In the genomic region with DNA sequence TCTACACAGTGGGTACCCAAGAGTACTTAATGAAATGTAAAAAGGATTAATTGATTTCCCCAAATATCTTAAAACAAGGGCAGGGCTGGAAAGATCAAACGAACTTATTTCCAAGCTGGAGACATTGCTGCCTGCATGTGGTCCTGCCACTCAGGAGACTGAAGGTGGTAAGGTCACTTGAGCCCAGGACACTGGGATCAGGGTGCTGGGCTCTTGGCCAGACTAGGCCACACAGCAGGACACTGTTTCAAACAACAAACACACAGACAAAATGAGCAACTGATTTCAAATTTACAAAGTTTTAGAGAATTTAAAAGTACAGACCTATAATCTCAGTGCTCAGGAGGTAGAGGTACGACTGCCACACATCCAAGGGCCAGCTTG, we compare ENCODE assay signal across 17 mouse cellular contexts. TPM values are rescaled to one million over a fixed set of nuclear protein-coding genes. Genes with fewer than 3 reads are reported as not detected.
DNase-seq lines count a peak whose midpoint lies in the region; ATAC-seq and TF ChIP-seq lines count a peak whose summit lies in the region.
"Had no signal": no experiment of that assay in that cellular context is flagged by ENCODE, and none has a peak within 500 bp of the region (broad histone marks: within the 10 kb centered on the region; RNA-seq: fewer than 3 reads in every experiment).

No protein-coding gene starts in this region.

- H3K9me3 ChIP-seq in heart, embryonic 13.5 days, result no peaks in the 10 kb centered on the region
- no peaks in the 10 kb centered on the region for H3K9me3 ChIP-seq in kidney, embryonic 16.5 days (ENCODE audit: low read length)
- H3K9me3 ChIP-seq in CH12.LX (replicated peaks; ENCODE audit: low read length), result no peaks in the 10 kb centered on the region
- H3K9me3 ChIP-seq: liver, embryonic 15.5 days; midbrain, embryonic 15.5 days; neural tube, embryonic 12.5 days had no signal

- H3K4me3 ChIP-seq in heart, embryonic 13.5 days, result no peak overlapping the region
- no peak overlapping the region for H3K4me3 ChIP-seq in kidney, embryonic 16.5 days (ENCODE audit: low read length)
- no peak overlapping the region for H3K4me3 ChIP-seq in CH12.LX (replicated peaks in 1 of 3; ENCODE audit: low read depth in 2 of 3, low read length in 2 of 3, poor library complexity in 1 of 3)
- no peak overlapping the region for H3K4me3 ChIP-seq in embryonic fibroblast, embryonic 13.5 days (ENCODE audit: insufficient read depth, low read length)
- H3K4me3 ChIP-seq: liver, embryonic 15.5 days; midbrain, embryonic 15.5 days; neural tube, embryonic 12.5 days had no signal

- intact Hi-C loops in heart, postnatal 14 days (cut with DNase I), result no loop called here

- no peak for TF ChIP-seq CTCF in CH12.LX (conservative IDR thresholded peaks at IDR 0.05 in 1 of 2, IDR thresholded peaks at IDR 0.05 in 1 of 2; ENCODE audit: low read depth in 2 of 2, low read length in 2 of 2)
- no peak for TF ChIP-seq CTCF in embryonic fibroblast, embryonic 13.5 days (IDR thresholded peaks at IDR 0.05; ENCODE audit: borderline replicate concordance, insufficient read depth, low read length)

- H3K79me2 ChIP-seq in CH12.LX (replicated peaks; ENCODE audit: control insufficient read depth, extremely low read depth, insufficient read depth, poor library complexity, severe bottlenecking), result peaks cover 69% of the 10 kb centered on the region

- no peaks in the 10 kb centered on the region for H3K27me3 ChIP-seq in heart, embryonic 13.5 days (replicated peaks)
- H3K27me3 ChIP-seq in kidney, embryonic 16.5 days (ENCODE audit: insufficient read depth, low read length), result no peaks in the 10 kb centered on the region
- no peaks in the 10 kb centered on the region for H3K27me3 ChIP-seq in CH12.LX (replicated peaks)
- H3K27me3 ChIP-seq: liver, embryonic 15.5 days; midbrain, embryonic 15.5 days; neural tube, embryonic 12.5 days had no signal

- H3K4me1 ChIP-seq in heart, embryonic 13.5 days, result peaks cover 88% of the 10 kb centered on the region
- peaks cover 62% of the 10 kb centered on the region for H3K4me1 ChIP-seq in kidney, embryonic 16.5 days (ENCODE audit: insufficient read depth, low read length)
- H3K4me1 ChIP-seq in CH12.LX (ENCODE audit: control insufficient read depth in 1 of 2, insufficient read depth in 2 of 2), result peaks cover 38 to 94% of the 10 kb centered on the region in 2 experiments
- peaks cover 24% of the 10 kb centered on the region for H3K4me1 ChIP-seq in embryonic fibroblast, embryonic 13.5 days (ENCODE audit: control insufficient read depth, insufficient read depth, low read length)

- no peak for TF ChIP-seq POLR2A in CH12.LX (IDR thresholded peaks at IDR 0.05; ENCODE audit: low read depth, low read length)
- no peak for TF ChIP-seq POLR2A in embryonic fibroblast, embryonic 13.5 days (IDR thresholded peaks at IDR 0.05; ENCODE audit: low read depth, low read length)

- in situ Hi-C loops in CH12.LX (cut with MboI; ENCODE audit: low pct_ligation_motif_present, low pct_unique_long_range_greater_than_20kb, low sequenced_read_pairs), result loop anchor here (25.0 kb wide), 1 partner anchor 652 kb away; no protein-coding TSS in a partner anchor

- peak overlapping the region; percentile 74 for H3K27ac ChIP-seq in heart, embryonic 13.5 days (replicated peaks)
- H3K27ac ChIP-seq in kidney, embryonic 16.5 days (ENCODE audit: low read length), result peak overlapping the region; percentile 81
- H3K27ac ChIP-seq in CH12.LX (ENCODE audit: insufficient read depth, low read depth), result peak overlapping the region; percentile 54
- 0 out of 2 replicates have a peak overlapping the region, but pooled peaks have one; percentile 10 for H3K27ac ChIP-seq in embryonic fibroblast, embryonic 13.5 days (ENCODE audit: insufficient read depth, low read length)
- H3K27ac ChIP-seq: liver, embryonic 15.5 days; midbrain, embryonic 15.5 days; neural tube, embryonic 12.5 days had no signal

- no peak for TF ChIP-seq RAD21 in CH12.LX (IDR thresholded peaks at IDR 0.05; ENCODE audit: low read depth, low read length)

- TF ChIP-seq EP300 in CH12.LX (IDR thresholded peaks at IDR 0.05; ENCODE audit: low read length), result no peak

- 75% methylated on average over 2 of the region's 2 CpGs for WGBS in heart, embryonic 13.5 days
- 61% methylated on average over 2 of the region's 2 CpGs for WGBS in kidney, embryonic 16.5 days

- no peak for ATAC-seq in heart, embryonic 13.5 days (ENCODE audit: extremely low read depth, insufficient number of reproducible peaks, low FRiP score, low TSS enrichment)
- no peak for ATAC-seq in kidney, embryonic 16.5 days (ENCODE audit: low FRiP score, low TSS enrichment)
- ATAC-seq: forebrain, embryonic 16.5 days; inflammation-experienced regulatory T-cells, adult 6 months; midbrain, embryonic 15.5 days had no signal

- peaks cover 39% of the 10 kb centered on the region for H3K36me3 ChIP-seq in heart, embryonic 13.5 days
- no peaks in the 10 kb centered on the region; the same call in 1 of the 2 replicates for H3K36me3 ChIP-seq in kidney, embryonic 16.5 days (ENCODE audit: insufficient read depth, low read length)
- H3K36me3 ChIP-seq in CH12.LX (replicated peaks in 1 of 2; ENCODE audit: control insufficient read depth in 1 of 2, insufficient read depth in 1 of 2, low read length in 1 of 2), result peaks cover 4 to 16% of the 10 kb centered on the region in 2 experiments
- H3K36me3 ChIP-seq: midbrain, embryonic 15.5 days had no signal

- DNase-seq in heart, postnatal 14 days, result no peak
- DNase-seq in kidney, adult 11 months, result no peak
- no peak for DNase-seq in CH12.LX (ENCODE audit: extremely low read depth)
- no peak for DNase-seq in frontal cortex, adult 2 months (ENCODE audit: extremely low spot score in 1 of 2, low spot score in 1 of 2)
- DNase-seq in left cerebral cortex, adult 18-20 months (ENCODE audit: low spot score in 2 of 2), result no peak
- DNase-seq: cerebellum, adult 11-12 months; layer of hippocampus, adult 9-11 months; right cerebral cortex, postnatal 4 days; thymus, postnatal 25 days had no signal

- H3K4me2 ChIP-seq in heart, embryonic 13.5 days, result 0 out of 2 replicates have a peak overlapping the region, but pooled peaks have one; percentile 2
- H3K4me2 ChIP-seq in kidney, embryonic 16.5 days (replicated peaks; ENCODE audit: low read depth, low read length), result no peak overlapping the region
- no peak overlapping the region for H3K4me2 ChIP-seq in CH12.LX (ENCODE audit: insufficient read depth, low read depth, poor library complexity, severe bottlenecking)
- H3K4me2 ChIP-seq: liver, embryonic 15.5 days; midbrain, embryonic 15.5 days; neural tube, embryonic 12.5 days had no signal

- 0 out of 2 replicates have a peak overlapping the region, but pooled peaks have one; percentile 11 for H3K9ac ChIP-seq in heart, embryonic 13.5 days
- no peak overlapping the region for H3K9ac ChIP-seq in kidney, embryonic 16.5 days (replicated peaks; ENCODE audit: low read length)
- peak overlapping the region; percentile 25 for H3K9ac ChIP-seq in CH12.LX (ENCODE audit: insufficient read depth, low read depth)
- H3K9ac ChIP-seq: liver, embryonic 15.5 days; midbrain, embryonic 15.5 days; neural tube, embryonic 12.5 days had no signal

- dilution Hi-C loops in CH12.LX (cut with MboI; ENCODE audit: extremely low pct_ligation_motif_present, extremely low pct_unique_long_range_greater_than_20kb, low sequenced_read_pairs), result no loop called here

TF ChIP-seq in CH12.LX, 34 proteins besides CTCF, POLR2A, EP300 and RAD21:
- TF ChIP-seq HCFC1 (IDR thresholded peaks at IDR 0.05; ENCODE audit: low read depth, low read length) (no peak), USF1 (IDR thresholded peaks at IDR 0.05; ENCODE audit: low read depth, low read length) (no peak), MAX (IDR thresholded peaks at IDR 0.05; ENCODE audit: low read length) (no peak), NRF1 (IDR thresholded peaks at IDR 0.05; ENCODE audit: low read depth, low read length) (no peak), E2F4 (IDR thresholded peaks at IDR 0.05; ENCODE audit: insufficient replicate concordance, low read depth, low read length) (no peak), SMC3 (IDR thresholded peaks at IDR 0.05; ENCODE audit: low read depth, low read length) (no peak), MEF2A (IDR thresholded peaks at IDR 0.05; ENCODE audit: borderline replicate concordance, low read depth, low read length) (no peak), ZMIZ1 (IDR thresholded peaks at IDR 0.05; ENCODE audit: low read depth, low read length) (no peak), MAZ (IDR thresholded peaks at IDR 0.05; ENCODE audit: low read depth, low read length) (no peak), TBP (conservative IDR thresholded peaks at IDR 0.05; ENCODE audit: low read depth, low read length) (no peak), JUND (conservative IDR thresholded peaks at IDR 0.05; ENCODE audit: low read depth, low read length) (no peak), ZC3H11A (IDR thresholded peaks at IDR 0.05; ENCODE audit: low read depth, low read length) (no peak), SIN3A (IDR thresholded peaks at IDR 0.05; ENCODE audit: low read length) (no peak)

RNA-seq across cellular contexts. Expression of a gene that starts 23.5 kb away (rescaled TPM):
- polyA plus RNA-seq in heart, embryonic 13.5 days (2015; fragmentation: Nextera tagmentation; extraction: Ambion mirVana), result 61.7 and 64.4 TPM in 2 replicates
- total RNA-seq in heart, postnatal 14 days (2021), result 10 to 100 TPM; 54.3 to 56.7 TPM
- polyA plus RNA-seq in kidney, embryonic 16.5 days (2015; fragmentation: Nextera tagmentation; extraction: Ambion mirVana), result 98.8 and 99.9 TPM in 2 replicates
- 21.2 and 21.3 TPM in 2 replicates for total RNA-seq in CH12.LX (2012; rRNA removed)
- 7.2 and 10.2 TPM in 2 replicates for total RNA-seq in CH12.LX (2014; rRNA removed)
- polyA plus RNA-seq in CH12.LX (2012; ENCODE audit: insufficient read length, low read depth), result 24.6 and 29.7 TPM in 2 replicates
- 52.4 and 71.8 TPM in 2 replicates for polyA plus RNA-seq in embryonic fibroblast, embryonic 13.5 days (2011; ENCODE audit: insufficient read length, low read depth, missing spikeins)
- 49.7 and 51.7 TPM in 2 replicates for polyA plus RNA-seq in frontal cortex, adult 2 months (2012; rRNA removed)
- total RNA-seq in left cerebral cortex, adult 18-20 months (2021), result 10 to 100 TPM; 92.8 to 98.6 TPM

Comparison
In these comparisons a context has a peak if more than half of its experiments do, and no peak if none do; other contexts are left out.
1. H3K27ac ChIP-seq: peak in every context shown above with its lines; median percentile 81 in kidney, embryonic 16.5 days; 74 in heart, embryonic 13.5 days; 54 in CH12.LX; 10 in embryonic fibroblast, embryonic 13.5 days.